Mouse (Mus musculus) embryonic facial prominence, embryonic 13.5 days (tissue): ENCODE data around the gene Gm12394. TPM values are rescaled to one million over a fixed set of nuclear protein-coding genes. Genes with fewer than 3 reads are reported as not detected.
"Not testable (repeated sequence)": the region's sequence is repeated elsewhere in the genome, so short reads cannot be mapped to it uniquely, and the experiment has no call there.

ENCODE experiments used
- ATAC-seq: fragments of 200-750 bp; cut with Nextera tagmentation; 2 replicates; pipeline ENCODE4 v1.8.0; 2017; ENCODE audit warnings: low read depth; ENCODE audit not compliant: insufficient number of reproducible peaks, insufficient read depth, low FRiP score, low TSS enrichment
- H3K27ac ChIP-seq: fragments of 300-500 bp; sonication (generic); 2 replicates; pipeline ENCODE4 v1.5.1; 2015; ENCODE audit warnings: moderate library complexity, mild to moderate bottlenecking, inconsistent platforms
- H3K27me3 ChIP-seq: fragments of 300-500 bp; sonication (generic); 2 replicates; pipeline ENCODE4 v1.6.1; 2015; ENCODE audit warnings: mild to moderate bottlenecking, inconsistent platforms
- H3K36me3 ChIP-seq: fragments of 300-500 bp; sonication (generic); 2 replicates; pipeline ENCODE4 v1.6.1; 2015; ENCODE audit warnings: mild to moderate bottlenecking, inconsistent platforms
- H3K4me1 ChIP-seq: fragments of 300-500 bp; sonication (generic); 2 replicates; pipeline ENCODE4 v1.6.1; 2015; ENCODE audit warnings: inconsistent platforms
- H3K4me2 ChIP-seq: fragments of 300-500 bp; sonication (generic); 2 replicates; pipeline ENCODE4 v1.6.1; 2015; ENCODE audit warnings: moderate library complexity, mild to moderate bottlenecking, inconsistent platforms
- H3K4me3 ChIP-seq: fragments of 300-500 bp; sonication (generic); 2 replicates; pipeline ENCODE4 v1.5.1; 2015; ENCODE audit warnings: mild to moderate bottlenecking, inconsistent platforms
- H3K9ac ChIP-seq: fragments of 300-500 bp; sonication (generic); 2 replicates; pipeline ENCODE4 v1.6.1; 2015; ENCODE audit warnings: mild to moderate bottlenecking, inconsistent platforms
- H3K9me3 ChIP-seq: fragments of 300-500 bp; sonication (generic); 2 replicates; pipeline ENCODE4 v1.6.1; 2016; ENCODE audit warnings: inconsistent platforms
- WGBS: fragments of 180-500 bp; shearing (Covaris S2); methylation state at CpG from one replicate; pipeline ENCODE4 v1.1.7; 2015; ENCODE audit warnings: mixed read lengths; 5-methylcytosine and 5-hydroxymethylcytosine counted together
- polyA plus RNA-seq: library from polyadenylated mRNA; unstranded; fragments of >200 nt; fragmentation: Nextera tagmentation; extraction: Ambion mirVana; gene quantifications from 2 replicates; pipeline ENCODE4 v1.2.1, GENCODE M21; 2015

The Gm12394 gene
- polyA plus RNA-seq, 1 experiment from 2014 or later: 0.13 TPM

DNA sequence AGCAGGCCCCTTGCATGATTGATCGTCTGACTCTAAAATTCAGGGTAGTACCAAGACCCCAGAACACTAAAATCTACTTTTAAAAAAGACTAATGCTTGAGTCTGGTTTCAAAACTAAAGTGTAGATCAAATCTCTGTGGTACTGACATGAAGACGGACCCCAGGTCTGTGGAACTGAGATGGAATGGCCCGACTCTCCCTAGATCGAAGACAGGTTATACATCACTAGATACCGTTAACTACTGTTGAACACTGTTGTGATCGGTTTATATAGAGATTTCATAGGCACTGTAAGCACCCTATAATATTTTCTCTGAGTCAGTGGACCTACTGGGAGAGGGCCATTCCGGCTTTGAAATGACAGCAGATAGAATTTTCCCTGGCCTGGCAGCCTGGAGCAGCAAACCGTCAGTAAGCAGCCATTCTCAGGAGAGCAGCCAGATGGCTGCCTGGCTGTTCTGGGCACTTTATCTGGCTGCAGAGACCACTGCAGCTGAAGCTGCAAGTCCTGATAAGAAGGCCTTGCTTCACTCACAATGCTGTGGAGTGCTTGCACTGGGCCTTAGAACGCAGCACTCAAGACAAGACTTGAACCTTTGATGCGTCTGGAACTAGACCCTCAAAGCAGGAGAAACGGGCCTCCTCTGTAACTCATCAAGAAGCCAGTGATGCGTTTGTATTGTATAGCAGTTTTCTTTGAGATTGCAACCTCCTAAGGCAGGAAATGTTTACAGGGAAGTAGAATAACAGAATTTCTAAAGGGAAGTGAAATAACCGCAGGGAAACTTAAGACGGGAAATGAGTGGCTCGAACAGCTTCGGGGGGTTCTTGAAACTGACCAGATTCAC, 23.5 kb upstream of the Gm12394 start:
- ATAC-seq: no peak
- 80% methylated on average over 16 of the region's 16 CpGs for WGBS

DNA sequence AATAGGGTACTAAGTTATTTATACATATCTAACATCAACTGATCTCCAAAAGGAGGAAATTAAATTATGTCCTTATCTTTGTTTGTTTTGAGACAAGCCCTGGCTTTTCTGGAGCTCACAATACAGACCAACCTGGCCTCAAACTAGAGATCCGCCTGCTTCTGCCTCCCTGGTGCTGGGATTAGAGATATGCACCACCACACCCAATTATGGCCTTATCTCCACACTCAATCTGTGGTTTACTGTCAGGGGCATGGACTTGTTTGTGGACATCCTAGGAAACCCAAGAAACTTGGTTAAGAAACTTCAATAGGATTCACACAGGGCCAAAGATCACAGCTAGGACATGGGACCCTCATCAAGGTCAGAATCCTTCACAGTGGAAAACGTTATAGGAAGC, 21.1 kb upstream of the Gm12394 start:
- WGBS: 80% methylated on average over 2 of the region's 2 CpGs
- no peaks in the 10 kb centered on the region for H3K4me1 ChIP-seq
- H3K27me3 ChIP-seq: peaks cover 4% of the 10 kb centered on the region
- no peak overlapping the region for H3K27ac ChIP-seq
- H3K36me3 ChIP-seq: no peaks in the 10 kb centered on the region
- no peak overlapping the region for H3K9ac ChIP-seq
- no peaks in the 10 kb centered on the region for H3K9me3 ChIP-seq
- no peak overlapping the region for H3K4me2 ChIP-seq
- no peak for ATAC-seq
- no peak overlapping the region for H3K4me3 ChIP-seq

More for the DNA sequence above, 23.5 kb upstream of the Gm12394 start:
- H3K4me1 ChIP-seq: no peaks in the 10 kb centered on the region
- H3K27ac ChIP-seq: no peak overlapping the region
- H3K4me3 ChIP-seq: no peak overlapping the region
- H3K4me2 ChIP-seq: no peak overlapping the region
- peaks cover 4% of the 10 kb centered on the region for H3K27me3 ChIP-seq
- no peaks in the 10 kb centered on the region for H3K9me3 ChIP-seq
- no peaks in the 10 kb centered on the region for H3K36me3 ChIP-seq
- H3K9ac ChIP-seq: no peak overlapping the region

DNA sequence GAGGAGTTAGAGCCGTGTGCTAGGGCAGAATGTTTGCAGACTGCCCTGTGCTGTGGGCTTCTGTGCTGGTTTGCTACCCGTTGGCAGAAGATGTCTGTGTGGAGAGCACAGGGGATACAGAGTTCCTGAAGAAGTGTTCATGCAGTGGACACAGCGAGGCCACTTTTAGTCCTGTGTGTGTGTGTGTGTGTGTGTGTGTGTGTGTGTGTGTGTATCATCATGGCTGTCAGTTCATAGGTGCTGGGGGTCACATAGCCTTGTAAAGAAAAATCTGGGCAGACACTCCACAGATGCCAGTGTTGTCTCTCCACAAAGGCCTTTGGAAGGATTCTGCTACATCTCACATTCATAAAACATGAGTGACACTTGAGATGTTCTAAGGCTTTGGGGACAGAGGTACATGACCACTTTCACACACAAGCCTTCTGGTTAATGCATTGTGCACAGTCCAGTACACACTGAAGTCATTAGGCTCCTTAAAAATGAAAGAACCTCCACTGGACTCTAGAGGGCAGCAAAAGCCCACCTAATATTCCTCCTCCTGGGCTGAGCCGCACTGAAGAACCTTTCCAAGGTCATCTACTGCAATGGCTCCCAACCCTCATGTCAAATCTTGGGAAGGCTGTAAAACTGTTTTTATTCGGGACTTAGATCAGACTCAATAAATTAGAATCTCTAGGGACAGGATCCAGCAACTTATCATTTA, 20.2 kb upstream of the Gm12394 start:
- no peaks in the 10 kb centered on the region for H3K36me3 ChIP-seq
- no peak overlapping the region for H3K27ac ChIP-seq
- H3K4me3 ChIP-seq: no peak overlapping the region
- no peak overlapping the region for H3K4me2 ChIP-seq
- ATAC-seq: no peak
- H3K4me1 ChIP-seq: no peaks in the 10 kb centered on the region
- peaks cover 4% of the 10 kb centered on the region for H3K27me3 ChIP-seq
- H3K9ac ChIP-seq: no peak overlapping the region
- WGBS: 37% methylated on average over 5 of the region's 5 CpGs
- no peaks in the 10 kb centered on the region for H3K9me3 ChIP-seq

DNA sequence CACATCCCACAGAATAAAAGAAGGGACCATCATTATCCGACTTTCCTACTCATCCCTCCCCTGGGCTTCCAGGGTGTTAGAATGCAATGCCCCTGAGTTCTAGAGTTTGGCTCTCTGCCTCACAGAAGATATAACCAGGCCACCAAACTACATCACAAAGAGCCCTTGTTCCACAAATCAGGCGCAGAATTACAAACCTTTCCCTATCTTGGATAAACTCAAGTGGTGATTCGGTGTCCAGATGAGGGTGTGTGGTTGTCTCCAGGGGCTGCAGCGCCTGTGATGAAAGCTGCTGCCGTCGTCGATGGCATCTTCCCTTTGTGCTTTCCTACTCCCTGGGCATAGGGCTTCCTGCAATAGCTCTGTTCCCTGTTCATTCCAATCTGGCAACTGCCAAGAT, 17.6 kb upstream of the Gm12394 start, which contains the start of gene Fam205c:
Gene Fam205c, minus strand, starts transcription at position 101 of the 400 bp plus-strand sequence.
- Histone ChIP-seq H3K9ac (no peak within 1 kb of the TSS), H3K4me1 (no peaks in the 10 kb centered on the region), H3K4me2 (no peak within 1 kb of the TSS), H3K36me3 (no peaks in the 10 kb centered on the region), H3K4me3 (no peak within 1 kb of the TSS), H3K9me3 (no peaks in the 10 kb centered on the region), H3K27ac (no peak within 1 kb of the TSS), H3K27me3 (peaks cover 4% of the 10 kb centered on the region; the same call in 1 of the 2 replicates)
- no peak for ATAC-seq
- WGBS: 81% methylated on average over 7 of the region's 7 CpGs

DNA sequence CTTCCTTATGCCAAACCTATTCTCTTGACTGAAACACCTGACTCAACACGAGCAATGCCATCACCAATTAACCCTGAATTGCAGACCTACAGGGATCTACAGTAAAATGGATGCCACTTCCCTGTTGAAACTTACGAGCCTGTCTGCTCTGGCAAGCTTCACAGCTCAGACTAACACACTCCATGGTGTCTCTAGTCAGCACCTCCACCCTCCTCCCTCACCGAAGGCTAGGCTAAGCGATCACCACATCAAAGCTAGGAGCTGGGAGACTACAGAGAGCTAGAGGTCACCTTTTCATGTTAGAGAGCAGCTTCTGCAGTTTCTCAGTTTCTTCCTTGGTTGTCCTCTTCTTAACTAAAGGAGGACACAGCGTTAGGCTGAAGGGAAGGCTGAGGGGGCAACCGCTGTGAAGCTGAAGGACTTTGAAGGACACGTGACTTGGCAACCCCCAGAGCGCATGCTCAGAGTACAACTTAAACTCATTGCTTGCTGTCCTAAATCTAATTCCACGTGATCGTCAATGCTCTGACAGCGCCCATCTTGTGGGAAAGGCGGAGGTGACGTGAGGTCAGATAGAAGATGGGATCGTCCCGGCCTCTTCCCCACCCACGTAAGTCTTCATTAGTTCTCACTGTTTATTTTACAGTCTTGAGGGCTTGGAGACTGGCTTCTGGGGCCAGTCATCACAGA, 16.3 kb upstream of the Gm12394 start:
- no peak for ATAC-seq
- Histone ChIP-seq H3K4me2 (no peak overlapping the region), H3K9me3 (no peaks in the 10 kb centered on the region), H3K4me1 (no peaks in the 10 kb centered on the region), H3K36me3 (no peaks in the 10 kb centered on the region), H3K27ac (no peak overlapping the region), H3K9ac (no peak overlapping the region), H3K27me3 (peaks cover 4% of the 10 kb centered on the region; the same call in 1 of the 2 replicates), H3K4me3 (no peak overlapping the region)
- 85% methylated on average over 16 of the region's 16 CpGs for WGBS

DNA sequence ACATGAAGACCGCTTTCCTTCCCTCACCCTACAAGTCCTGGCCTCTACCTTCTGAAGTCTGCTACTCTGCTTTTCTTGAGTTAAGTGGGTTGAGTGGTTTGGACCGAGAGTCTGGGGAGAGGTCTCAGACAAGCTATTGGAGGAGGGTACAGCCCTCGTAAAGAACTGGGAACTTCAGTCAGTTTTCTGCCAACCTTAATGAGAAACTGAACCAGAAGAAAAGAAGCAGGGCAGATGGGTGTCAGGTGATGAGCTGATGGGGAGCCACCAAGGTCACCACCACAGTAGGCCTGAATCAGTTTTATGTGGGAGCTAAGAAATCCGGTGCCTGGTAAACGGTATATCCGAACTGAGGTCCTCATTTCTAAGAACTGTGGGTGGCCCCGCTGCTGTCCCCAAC, 15.6 kb upstream of the Gm12394 start:
- no peak for ATAC-seq
- no peaks in the 10 kb centered on the region for H3K9me3 ChIP-seq
- H3K27me3 ChIP-seq: peaks cover 4% of the 10 kb centered on the region; the same call in 1 of the 2 replicates
- no peaks in the 10 kb centered on the region for H3K36me3 ChIP-seq
- no peak overlapping the region for H3K4me3 ChIP-seq
- 94% methylated on average over 7 of the region's 7 CpGs for WGBS
- no peaks in the 10 kb centered on the region for H3K4me1 ChIP-seq
- no peak overlapping the region for H3K27ac ChIP-seq
- no peak overlapping the region for H3K4me2 ChIP-seq
- H3K9ac ChIP-seq: no peak overlapping the region

DNA sequence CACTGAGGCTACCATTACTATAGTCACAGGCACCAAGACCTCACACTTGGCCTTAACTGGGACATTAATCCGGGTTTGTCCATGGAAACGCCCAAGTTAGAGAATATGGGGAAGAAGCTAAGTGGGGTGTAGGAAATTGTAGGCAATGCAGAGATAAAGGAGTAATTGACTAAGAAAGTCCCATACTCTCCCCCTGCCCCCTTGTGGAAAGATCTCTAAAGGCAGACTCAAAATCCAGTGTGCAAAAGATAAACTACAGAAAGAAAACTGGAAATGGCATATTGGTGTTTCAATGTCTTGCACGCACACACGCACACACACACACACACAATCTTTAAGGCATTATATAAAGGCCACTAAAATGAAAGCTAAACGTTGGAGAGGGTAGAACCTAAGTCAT, 14.2 kb upstream of the Gm12394 start:
- Histone ChIP-seq H3K27me3 (no peaks in the 10 kb centered on the region), H3K9me3 (no peaks in the 10 kb centered on the region), H3K4me3 (no peak overlapping the region), H3K27ac (no peak overlapping the region), H3K36me3 (no peaks in the 10 kb centered on the region), H3K4me1 (no peaks in the 10 kb centered on the region), H3K9ac (no peak overlapping the region), H3K4me2 (no peak overlapping the region)
- WGBS: 79% methylated on average over 5 of the region's 5 CpGs
- ATAC-seq: no peak

DNA sequence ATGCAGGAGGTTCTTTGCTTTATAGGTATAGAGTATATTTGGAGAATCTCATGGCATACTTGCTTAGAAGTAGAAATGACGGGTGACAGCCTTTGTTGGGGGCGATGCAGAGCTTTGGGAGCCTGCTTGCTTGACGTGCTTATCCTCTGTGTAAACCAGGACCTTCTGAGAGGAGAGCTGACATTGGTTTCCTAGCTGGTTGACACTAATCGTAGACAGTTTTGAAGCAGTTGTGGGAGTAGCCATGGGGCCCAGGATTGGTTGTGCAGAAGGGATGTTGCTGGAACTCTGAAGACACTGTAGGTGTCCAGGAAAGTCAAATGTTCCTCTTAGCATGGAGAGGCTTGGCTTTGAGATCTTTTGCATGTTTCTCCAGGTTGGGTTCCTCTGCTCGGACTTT, 11.6 kb upstream of the Gm12394 start:
- Histone ChIP-seq H3K9me3 (no peaks in the 10 kb centered on the region), H3K9ac (no peak overlapping the region), H3K4me2 (no peak overlapping the region), H3K27ac (no peak overlapping the region), H3K4me1 (no peaks in the 10 kb centered on the region), H3K36me3 (no peaks in the 10 kb centered on the region), H3K27me3 (no peaks in the 10 kb centered on the region), H3K4me3 (no peak overlapping the region)
- WGBS: 88% methylated on average over 5 of the region's 5 CpGs
- no peak for ATAC-seq

DNA sequence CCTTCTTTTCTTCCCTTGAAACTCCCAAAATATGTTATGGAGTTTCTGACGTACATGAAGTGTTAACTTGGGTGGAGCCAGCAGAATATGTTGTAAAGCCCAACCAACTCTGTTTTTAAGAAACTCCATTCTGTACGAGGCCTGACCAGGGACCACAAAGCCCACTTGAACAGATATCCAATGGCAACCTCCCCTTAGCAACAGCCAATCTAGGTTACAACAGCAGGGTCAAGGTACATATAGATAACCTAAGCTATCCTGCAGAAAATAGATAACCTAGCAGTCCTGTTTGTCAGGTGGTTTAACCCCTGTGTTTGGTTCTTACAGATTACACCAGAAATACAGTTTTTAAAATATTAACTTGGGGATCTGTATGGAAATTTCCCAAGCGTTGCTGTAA, 10.8 kb upstream of the Gm12394 start:
- H3K27me3 ChIP-seq: no peaks in the 10 kb centered on the region
- no peak overlapping the region for H3K27ac ChIP-seq
- no peak overlapping the region for H3K9ac ChIP-seq
- H3K36me3 ChIP-seq: no peaks in the 10 kb centered on the region
- ATAC-seq: no peak
- H3K4me3 ChIP-seq: no peak overlapping the region
- H3K4me2 ChIP-seq: no peak overlapping the region
- H3K4me1 ChIP-seq: no peaks in the 10 kb centered on the region
- H3K9me3 ChIP-seq: no peaks in the 10 kb centered on the region
- 68% methylated on average over 3 of the region's 3 CpGs for WGBS

DNA sequence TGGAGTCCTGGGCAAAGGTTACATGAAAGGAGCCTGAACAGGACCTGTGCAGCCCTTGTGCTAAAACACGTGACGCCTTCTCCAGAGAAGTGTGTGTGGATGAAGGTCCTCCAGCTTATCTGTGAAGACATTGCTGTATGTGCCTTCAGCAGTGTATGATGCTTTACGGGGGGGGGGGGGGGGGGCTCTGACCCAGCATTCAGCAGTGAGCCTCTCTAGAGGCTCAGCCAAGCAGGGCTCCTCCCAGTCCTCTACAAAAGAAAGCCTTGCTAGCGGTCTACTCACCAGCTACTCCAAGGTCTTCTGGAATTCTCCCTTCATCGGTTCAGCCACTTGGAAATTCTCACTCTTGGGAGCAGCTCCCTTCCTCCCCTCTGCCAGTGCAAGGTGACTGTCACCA, 6.9 kb upstream of the Gm12394 start:
- not testable (repeated sequence) for H3K4me2 ChIP-seq, ATAC-seq
- 82% methylated on average over 5 of the region's 5 CpGs for WGBS

DNA sequence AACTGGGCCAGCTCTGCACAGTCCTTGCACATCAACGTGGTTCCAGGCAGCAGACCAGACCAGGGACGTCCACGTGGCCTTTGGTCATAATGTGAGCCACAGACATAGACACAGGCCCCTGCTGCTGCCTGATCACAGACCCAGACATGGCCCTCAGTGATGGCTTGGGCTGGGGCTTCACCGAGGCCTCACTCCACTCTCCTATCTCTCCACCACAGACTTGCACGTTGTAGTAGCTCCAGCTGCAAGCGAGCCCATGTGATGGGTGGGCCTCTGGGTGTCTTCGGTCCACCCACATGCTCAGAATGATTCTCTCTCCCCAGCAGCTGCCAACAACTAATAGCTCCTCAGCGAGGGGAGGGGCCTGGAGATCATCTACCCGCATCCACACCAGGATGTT, 3.9 kb upstream of the Gm12394 start:
- not testable (repeated sequence) for H3K4me2 ChIP-seq, ATAC-seq, H3K4me3 ChIP-seq, H3K27me3 ChIP-seq, H3K4me1 ChIP-seq, H3K9ac ChIP-seq, H3K36me3 ChIP-seq, H3K9me3 ChIP-seq, H3K27ac ChIP-seq
- WGBS: 83% methylated on average over 9 of the region's 9 CpGs

More for the DNA sequence above, 6.9 kb upstream of the Gm12394 start:
- not testable (repeated sequence) for H3K9ac ChIP-seq, H3K36me3 ChIP-seq, H3K4me1 ChIP-seq, H3K4me3 ChIP-seq, H3K27me3 ChIP-seq, H3K9me3 ChIP-seq, H3K27ac ChIP-seq
